Mouse (Mus musculus) kidney, embryonic 15.5 days (tissue): Measurements from ENCODE around the gene Mybpc2. TPM values are rescaled to one million over a fixed set of nuclear protein-coding genes. Genes with fewer than 3 reads are reported as not detected.

Source experiments
- ATAC-seq: fragments of 200-750 bp; cut with Nextera tagmentation; replicated peaks from 2 replicates; pipeline ENCODE4 v1.8.0; 2017; ENCODE audit warnings: moderate TSS enrichment; ENCODE audit not compliant: low FRiP score
- H3K27ac ChIP-seq: fragments of 300-500 bp; sonication (generic); 2 replicates; pipeline ENCODE4 v1.5.1; 2015; ENCODE audit warnings: mild to moderate bottlenecking, inconsistent platforms
- H3K27me3 ChIP-seq: fragments of 300-500 bp; sonication (generic); 2 replicates; pipeline ENCODE4 v1.6.1; 2015; ENCODE audit warnings: inconsistent platforms
- H3K36me3 ChIP-seq: fragments of 300-500 bp; sonication (generic); 2 replicates; pipeline ENCODE4 v1.6.1; 2015; ENCODE audit warnings: inconsistent platforms
- H3K4me1 ChIP-seq: fragments of 300-500 bp; sonication (generic); 2 replicates; pipeline ENCODE4 v1.6.1; 2015; ENCODE audit warnings: inconsistent platforms
- H3K4me2 ChIP-seq: fragments of 300-500 bp; sonication (generic); 2 replicates; pipeline ENCODE4 v1.6.1; 2015; ENCODE audit warnings: moderate library complexity, mild to moderate bottlenecking, inconsistent platforms
- H3K4me3 ChIP-seq: fragments of 300-500 bp; sonication (generic); replicated peaks from 2 replicates; pipeline ENCODE4 v1.5.1; 2015; ENCODE audit warnings: mild to moderate bottlenecking, inconsistent platforms
- H3K9ac ChIP-seq: fragments of 300-500 bp; sonication (generic); 2 replicates; pipeline ENCODE4 v1.6.1; 2015; ENCODE audit warnings: mild to moderate bottlenecking, inconsistent platforms
- H3K9me3 ChIP-seq: fragments of 300-500 bp; sonication (generic); replicated peaks from 2 replicates; pipeline ENCODE4 v1.6.1; 2016; ENCODE audit warnings: inconsistent platforms
- WGBS: fragments of 180-500 bp; shearing (Covaris S2); methylation state at CpG from one replicate; pipeline ENCODE4 v1.1.7; 2015; ENCODE audit warnings: mixed read lengths; 5-methylcytosine and 5-hydroxymethylcytosine counted together
- microRNA-seq: library from miRNA; unstranded; fragments of <30 nt; microRNA quantifications from one replicate; pipeline ENCODE4, GENCODE M21; 2016
- polyA plus RNA-seq: library from polyadenylated mRNA; unstranded; fragments of >200 nt; fragmentation: Nextera tagmentation; extraction: Ambion mirVana; gene quantifications from 2 replicates; pipeline ENCODE4 v1.2.1, GENCODE M21; 2015

Mybpc2 gene
- polyA plus RNA-seq, 1 experiment from 2014 or later = 0.16 TPM

DNA sequence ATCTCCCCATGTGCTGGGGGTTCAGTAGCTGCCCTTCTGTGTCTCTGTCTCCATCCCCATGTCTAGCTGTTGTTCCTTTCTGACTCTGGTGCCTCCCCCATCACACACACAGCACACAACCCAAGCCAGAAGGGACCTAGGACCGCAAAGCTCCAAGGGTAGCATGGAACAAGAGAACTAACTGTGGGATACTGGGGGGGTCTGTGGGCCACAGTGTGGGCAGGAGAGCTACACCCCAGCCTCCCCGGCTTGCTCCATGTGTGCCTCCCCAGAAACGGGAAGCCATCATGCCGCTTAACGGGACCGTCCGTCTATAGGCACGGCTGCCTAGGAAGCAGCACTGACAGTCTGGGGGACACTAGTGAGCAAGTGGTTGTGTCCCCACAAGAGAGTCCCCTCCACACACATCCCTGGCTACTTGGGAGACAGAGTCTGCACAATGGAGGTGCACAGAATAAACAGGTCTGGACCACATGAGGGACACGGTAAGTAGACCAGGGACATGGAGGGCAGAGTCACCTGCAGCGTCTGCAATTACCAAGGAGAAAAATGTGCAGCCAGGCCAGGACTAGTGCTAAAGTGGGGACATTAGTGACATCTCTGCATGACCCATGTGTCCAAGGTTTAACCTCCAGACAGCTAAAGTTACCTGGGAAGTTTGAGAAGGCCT, 60.8 kb downstream of the Mybpc2 start:
- Histone ChIP-seq H3K9me3 (no peaks in the 10 kb centered on the region; the same call in 1 of the 2 replicates), H3K9ac (no peak overlapping the region), H3K4me2 (no peak overlapping the region), H3K27ac (no peak overlapping the region), H3K4me3 (no peak overlapping the region), H3K36me3 (no peaks in the 10 kb centered on the region), H3K4me1 (peaks cover 27% of the 10 kb centered on the region), H3K27me3 (peaks cover 67% of the 10 kb centered on the region)
- WGBS = 81% methylated on average over 10 of the region's 10 CpGs
- ATAC-seq = no peak

GRCm38 (mm10) chr7:44463056-44463425, 61.4 kb downstream of the Mybpc2 start:
- H3K4me2 ChIP-seq = peak overlapping the region; percentile 69
- peaks cover 21% of the 10 kb centered on the region for H3K4me1 ChIP-seq
- no peaks in the 10 kb centered on the region; the same call in 1 of the 2 replicates for H3K9me3 ChIP-seq
- 17% methylated on average over 8 of the region's 8 CpGs for WGBS
- ATAC-seq = no peak
- H3K4me3 ChIP-seq = no peak overlapping the region
- H3K27ac ChIP-seq = no peak overlapping the region
- no peak overlapping the region for H3K9ac ChIP-seq
- peaks cover 70% of the 10 kb centered on the region for H3K27me3 ChIP-seq
- H3K36me3 ChIP-seq = no peaks in the 10 kb centered on the region

DNA sequence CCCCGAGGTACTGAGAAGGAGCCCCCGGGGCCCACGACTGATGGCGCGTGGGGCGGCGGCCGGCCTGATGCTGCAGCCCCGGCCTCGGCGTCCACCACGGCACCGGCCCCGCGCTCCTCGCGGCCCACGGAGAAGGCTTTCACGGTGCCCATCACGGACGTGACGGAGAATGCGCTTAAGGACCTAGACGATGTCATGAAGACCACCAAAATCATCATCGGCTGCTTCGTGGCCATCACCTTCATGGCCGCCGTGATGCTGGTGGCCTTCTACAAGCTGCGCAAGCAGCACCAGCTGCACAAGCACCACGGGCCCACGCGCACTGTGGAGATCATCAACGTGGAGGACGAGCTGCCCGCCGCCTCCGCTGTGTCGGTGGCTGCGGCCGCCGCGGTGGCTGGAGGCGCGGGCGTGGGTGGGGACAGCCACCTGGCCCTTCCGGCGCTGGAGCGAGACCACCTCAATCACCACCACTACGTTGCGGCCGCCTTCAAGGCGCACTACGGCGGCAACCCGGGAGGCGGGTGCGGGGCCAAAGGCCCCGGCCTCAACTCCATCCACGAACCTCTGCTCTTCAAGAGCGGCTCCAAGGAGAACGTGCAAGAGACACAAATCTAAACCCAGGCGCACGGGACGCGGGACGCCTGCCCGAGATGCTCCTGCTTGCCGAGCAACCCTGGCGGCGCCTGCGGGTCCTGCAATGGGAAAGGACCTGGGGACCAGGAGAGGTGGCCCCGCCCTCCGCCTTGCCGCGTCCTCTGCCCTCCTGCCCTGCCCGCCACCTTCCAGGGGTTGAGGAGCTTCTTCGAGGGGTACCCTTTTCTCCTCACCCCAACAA, 62.0 kb downstream of the Mybpc2 start:
- Histone ChIP-seq H3K27me3 (peaks cover 70% of the 10 kb centered on the region), H3K36me3 (no peaks in the 10 kb centered on the region), H3K4me3 (peak overlapping the region; percentile 38), H3K4me2 (peak overlapping the region; percentile 69), H3K27ac (no peak overlapping the region), H3K9me3 (no peaks in the 10 kb centered on the region; the same call in 1 of the 2 replicates), H3K4me1 (peaks cover 20% of the 10 kb centered on the region), H3K9ac (no peak overlapping the region)
- ATAC-seq = no peak
- WGBS = 14% methylated on average over 77 of the region's 77 CpGs

GRCm38 (mm10) chr7:44461503-44462217, 62.8 kb downstream of the Mybpc2 start:
- Histone ChIP-seq H3K27ac (no peak overlapping the region), H3K4me1 (peaks cover 14% of the 10 kb centered on the region), H3K36me3 (no peaks in the 10 kb centered on the region), H3K4me3 (peak overlapping the region; percentile 38; the same call in 1 of the 2 replicates), H3K9me3 (no peaks in the 10 kb centered on the region; the same call in 1 of the 2 replicates), H3K27me3 (peaks cover 70% of the 10 kb centered on the region), H3K4me2 (peak overlapping the region; percentile 69), H3K9ac (no peak overlapping the region)
- no peak for ATAC-seq
- WGBS = 51% methylated on average over 57 of the region's 57 CpGs

DNA sequence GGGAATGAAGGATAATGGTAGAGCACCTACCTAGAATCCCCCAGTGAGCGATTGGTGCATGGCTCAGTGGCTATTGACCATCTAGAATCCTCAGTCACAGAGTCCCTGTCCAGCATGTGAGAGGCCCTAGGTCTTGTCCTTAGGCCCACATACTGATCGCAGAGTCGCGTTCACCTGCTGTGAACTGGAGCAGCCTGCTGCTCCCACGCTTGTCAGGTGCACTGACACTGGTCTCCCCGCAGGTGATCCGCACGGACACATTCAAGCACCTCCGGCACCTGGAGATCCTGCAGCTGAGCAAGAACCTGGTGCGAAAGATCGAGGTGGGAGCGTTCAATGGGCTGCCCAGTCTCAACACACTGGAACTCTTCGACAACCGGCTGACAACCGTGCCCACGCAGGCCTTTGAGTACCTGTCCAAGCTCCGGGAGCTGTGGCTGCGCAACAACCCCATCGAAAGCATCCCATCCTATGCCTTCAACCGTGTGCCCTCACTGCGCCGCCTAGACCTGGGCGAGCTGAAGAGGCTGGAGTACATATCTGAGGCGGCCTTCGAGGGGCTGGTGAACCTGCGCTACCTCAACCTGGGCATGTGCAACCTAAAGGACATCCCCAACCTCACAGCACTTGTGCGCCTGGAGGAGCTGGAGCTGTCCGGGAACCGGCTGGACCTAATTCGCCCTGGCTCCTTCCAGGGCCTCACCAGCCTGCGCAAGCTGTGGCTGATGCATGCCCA, 63.5 kb downstream of the Mybpc2 start:
- Histone ChIP-seq H3K27ac (no peak overlapping the region), H3K4me3 (no peak overlapping the region), H3K27me3 (peaks cover 70% of the 10 kb centered on the region), H3K9ac (no peak overlapping the region), H3K36me3 (no peaks in the 10 kb centered on the region), H3K9me3 (no peaks in the 10 kb centered on the region; the same call in 1 of the 2 replicates), H3K4me1 (peaks cover 14% of the 10 kb centered on the region), H3K4me2 (no peak overlapping the region)
- WGBS = 73% methylated on average over 31 of the region's 31 CpGs
- no peak for ATAC-seq

GRCm38 (mm10) chr7:44460067-44460466, 64.4 kb downstream of the Mybpc2 start:
- WGBS = 73% methylated on average over 6 of the region's 6 CpGs
- Histone ChIP-seq H3K27me3 (peaks cover 66% of the 10 kb centered on the region), H3K27ac (no peak overlapping the region), H3K36me3 (no peaks in the 10 kb centered on the region), H3K4me3 (no peak overlapping the region), H3K9me3 (no peaks in the 10 kb centered on the region; the same call in 1 of the 2 replicates), H3K4me2 (no peak overlapping the region), H3K9ac (no peak overlapping the region), H3K4me1 (peaks cover 14% of the 10 kb centered on the region)
- no peak for ATAC-seq

DNA sequence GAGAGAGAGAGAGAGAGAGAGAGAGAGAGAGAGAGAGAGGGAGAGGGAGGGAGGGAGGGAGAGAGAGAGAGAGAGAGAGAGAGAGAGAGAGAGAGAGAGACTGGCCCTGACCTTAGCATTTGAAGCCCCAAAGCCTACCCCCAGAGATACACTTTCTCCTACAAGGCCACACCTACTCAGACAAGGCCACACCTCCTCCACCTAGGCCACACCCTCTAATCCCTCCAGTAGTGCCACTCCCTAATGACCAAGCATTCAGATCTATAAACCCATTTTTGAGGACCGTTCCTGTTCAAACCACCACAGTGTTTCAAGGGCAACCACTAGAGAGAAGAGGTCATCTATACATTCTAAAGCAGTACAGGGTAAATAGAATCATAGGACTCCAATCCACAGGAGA, 68.2 kb downstream of the Mybpc2 start:
- Histone ChIP-seq H3K27me3 (peaks cover 31% of the 10 kb centered on the region), H3K9ac (no peak overlapping the region), H3K9me3 (no peaks in the 10 kb centered on the region; the same call in 1 of the 2 replicates), H3K36me3 (no peaks in the 10 kb centered on the region), H3K4me1 (0 out of 2 replicates have a peak, but pooled peaks cover 3% of the 10 kb centered on the region), H3K27ac (no peak overlapping the region), H3K4me2 (no peak overlapping the region), H3K4me3 (no peak overlapping the region)
- no peak for ATAC-seq
- WGBS = 87% methylated on average over 1 of the region's 1 CpGs

- peaks cover 12% of the 10 kb centered on the region for H3K27me3 ChIP-seq
- H3K4me1 ChIP-seq = 0 out of 2 replicates have a peak, but pooled peaks cover 3% of the 10 kb centered on the region
- H3K4me3 ChIP-seq = no peak overlapping the region
- H3K36me3 ChIP-seq = no peaks in the 10 kb centered on the region
- 6% methylated on average over 3 of the region's 3 CpGs for WGBS
- no peaks in the 10 kb centered on the region for H3K9me3 ChIP-seq
- no peak; the same call in 1 of the 2 replicates for ATAC-seq
- H3K27ac ChIP-seq = no peak overlapping the region
- no peak overlapping the region for H3K9ac ChIP-seq
- H3K4me2 ChIP-seq = no peak overlapping the region
These were observed 71.2 kb downstream of the Mybpc2 start for GRCm38 (mm10) chr7:44453256-44453655.

Small RNA genes lying within 50 kb of the gene (microRNA-seq; reads per million reads assigned to microRNA genes)
- gene Mir7052 (0.44 reads per million), gene Mir7053 (0.59 reads per million)

Other genes starting within 250 kb of the Mybpc2 start
- 6.0 and 7.0 TPM in 2 replicates for gene Clec11a, start 217.8 kb downstream of the Mybpc2 start, polyA plus RNA-seq
- gene Shank1, start 214.4 kb downstream of the Mybpc2 start, polyA plus RNA-seq = 1.6 and 2.5 TPM in 2 replicates
- gene Syt3, start 140.6 kb downstream of the Mybpc2 start, polyA plus RNA-seq = 2.4 and 2.5 TPM in 2 replicates
- 1.1 TPM in 2 replicates for gene 1700008O03Rik, start 138.8 kb downstream of the Mybpc2 start, polyA plus RNA-seq
- 0.36 and 0.44 TPM in 2 replicates for gene Lrrc4b, start 95.6 kb downstream of the Mybpc2 start, polyA plus RNA-seq
- gene Aspdh, start 59.3 kb downstream of the Mybpc2 start, polyA plus RNA-seq = 3.2 and 3.9 TPM in 2 replicates
- gene Josd2, start 56.7 kb downstream of the Mybpc2 start, polyA plus RNA-seq = 72.5 and 78.9 TPM in 2 replicates
- 113 and 120 TPM in 2 replicates for gene Emc10, start 28.1 kb downstream of the Mybpc2 start, polyA plus RNA-seq
- gene Fam71e1, start 28.1 kb downstream of the Mybpc2 start, polyA plus RNA-seq = 14.3 and 16.5 TPM in 2 replicates
- gene Spib, start 7.4 kb upstream of the Mybpc2 start, polyA plus RNA-seq = 0.16 TPM in 1 of 2 replicates, not detected in the other
- gene Pold1, start 24.2 kb upstream of the Mybpc2 start, polyA plus RNA-seq = 95.4 and 101 TPM in 2 replicates
- 74.6 and 76.8 TPM in 2 replicates for gene Nr1h2, start 29.3 kb upstream of the Mybpc2 start, polyA plus RNA-seq
- gene Napsa, start 47.7 kb upstream of the Mybpc2 start, polyA plus RNA-seq = 30.3 and 33.2 TPM in 2 replicates
- 0.17 and 0.30 TPM in 2 replicates for gene Kcnc3, start 66.0 kb upstream of the Mybpc2 start, polyA plus RNA-seq
- 1.6 and 2.7 TPM in 2 replicates for gene Myh14, start 146.2 kb upstream of the Mybpc2 start, polyA plus RNA-seq
- gene Izumo2, start 184.1 kb upstream of the Mybpc2 start, polyA plus RNA-seq = not detected in 2 replicates
- 42.7 and 47.8 TPM in 2 replicates for gene Vrk3, start 223.8 kb upstream of the Mybpc2 start, polyA plus RNA-seq
- gene Zfp473, start 226.4 kb upstream of the Mybpc2 start, polyA plus RNA-seq = 2.1 and 2.7 TPM in 2 replicates